Mouse (Mus musculus) heart, embryonic 11.5 days (tissue): ENCODE data around the gene Hist1h2bc. TPM values are rescaled to one million over a fixed set of nuclear protein-coding genes. Genes with fewer than 3 reads are reported as not detected.

Experiments
- ATAC-seq: fragments of 200-750 bp; cut with Nextera tagmentation; replicated peaks from 2 replicates; pipeline ENCODE4 v1.8.0; 2017; ENCODE audit warnings: moderate library complexity; ENCODE audit not compliant: insufficient number of reproducible peaks, low FRiP score, low TSS enrichment
- H3K27ac ChIP-seq: fragments of 300-500 bp; sonication (generic); 2 replicates; pipeline ENCODE4 v1.5.1; 2014; ENCODE audit warnings: mild to moderate bottlenecking, low read depth, low read length
- H3K27me3 ChIP-seq: fragments of 300-500 bp; sonication (generic); 2 replicates; pipeline ENCODE4 v1.6.1; 2014; ENCODE audit warnings: mild to moderate bottlenecking, low read length, mixed read lengths; ENCODE audit not compliant: control insufficient read depth, insufficient read depth
- H3K36me3 ChIP-seq: fragments of 300-500 bp; sonication (generic); 2 replicates; pipeline ENCODE4 v1.6.1; 2014; ENCODE audit warnings: mild to moderate bottlenecking, low read length, moderate library complexity, mixed read lengths; ENCODE audit not compliant: control insufficient read depth, insufficient read depth
- H3K4me1 ChIP-seq: fragments of 300-500 bp; sonication (generic); 2 replicates; pipeline ENCODE4 v1.6.1; 2014; ENCODE audit warnings: low read length; ENCODE audit not compliant: control insufficient read depth, insufficient read depth
- H3K4me2 ChIP-seq: fragments of 300-500 bp; sonication (generic); 2 replicates; pipeline ENCODE4 v1.6.1; 2014; ENCODE audit warnings: mild to moderate bottlenecking, moderate library complexity
- H3K4me3 ChIP-seq: fragments of 300-500 bp; sonication (generic); 2 replicates; pipeline ENCODE4 v1.5.1; 2014; ENCODE audit warnings: low read depth, low read length
- H3K9ac ChIP-seq: fragments of 300-500 bp; sonication (generic); 2 replicates; pipeline ENCODE4 v1.6.1; 2014; ENCODE audit warnings: mild to moderate bottlenecking, low read depth, low read length, moderate library complexity
- H3K9me3 ChIP-seq: fragments of 300-500 bp; sonication (generic); replicated peaks from 2 replicates; pipeline ENCODE4 v1.6.1; 2016; ENCODE audit warnings: low read length; ENCODE audit not compliant: control insufficient read depth
- WGBS: fragments of 180-500 bp; shearing (Covaris S2); extraction: QIAGEN DNeasy Blood & Tissue Kit; methylation state at CpG from one replicate; pipeline ENCODE4 v1.1.7; 2014; ENCODE audit not compliant: insufficient replicate concordance; 5-methylcytosine and 5-hydroxymethylcytosine counted together
- polyA plus RNA-seq: library from polyadenylated mRNA; unstranded; fragments of >200 nt; fragmentation: Nextera tagmentation; extraction: Ambion mirVana; gene quantifications from 2 replicates; pipeline ENCODE4 v1.2.1, GENCODE M21; 2014

Gene Hist1h2bc
- polyA plus RNA-seq, 1 experiment from 2014 or later: 31.3 TPM

GRCm38 (mm10) chr13:23732156-23732804 is 48.3 kb downstream of the Hist1h2bc start:
- Histone ChIP-seq H3K4me2 (no peak overlapping the region), H3K27me3 (no peaks in the 10 kb centered on the region), H3K27ac (no peak overlapping the region), H3K4me1 (0 out of 2 replicates have a peak, but pooled peaks cover 6% of the 10 kb centered on the region), H3K9ac (no peak overlapping the region), H3K4me3 (no peak overlapping the region), H3K36me3 (no peaks in the 10 kb centered on the region), H3K9me3 (no peaks in the 10 kb centered on the region)
- ATAC-seq: no peak
- WGBS: 23% methylated on average over 8 of the region's 8 CpGs

- Histone ChIP-seq H3K4me1 (peaks cover 4% of the 10 kb centered on the region; the same call in 1 of the 2 replicates), H3K27me3 (no peaks in the 10 kb centered on the region), H3K9me3 (no peaks in the 10 kb centered on the region), H3K36me3 (no peaks in the 10 kb centered on the region), H3K9ac (no peak overlapping the region), H3K4me2 (no peak overlapping the region), H3K27ac (no peak overlapping the region), H3K4me3 (no peak overlapping the region)
- ATAC-seq: no peak
- WGBS: 83% methylated on average over 5 of the region's 5 CpGs
Observed at GRCm38 (mm10) chr13:23737091-23737490, 53.1 kb downstream of the Hist1h2bc start.

DNA sequence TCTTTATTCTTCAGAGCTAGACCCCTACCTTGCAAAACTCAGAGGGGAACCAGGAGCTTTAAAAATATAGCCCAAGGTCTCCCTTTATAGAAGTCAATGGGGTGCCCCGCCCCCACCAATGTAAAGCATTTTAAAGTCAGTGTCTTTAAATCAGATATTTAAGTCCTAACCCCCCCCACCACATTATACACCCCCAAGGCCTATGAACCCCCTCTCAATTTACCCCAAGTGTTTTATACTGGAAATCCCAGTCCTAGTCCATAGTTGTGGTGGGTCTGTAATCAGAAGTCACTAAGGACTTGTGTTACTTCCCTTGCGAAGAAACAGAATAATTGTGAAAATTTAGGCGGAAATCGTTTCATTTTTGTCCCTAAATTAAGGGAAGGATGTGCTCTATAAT is 54.0 kb downstream of the Hist1h2bc start:
- H3K4me2 ChIP-seq: peak overlapping the region; percentile 95
- H3K27me3 ChIP-seq: no peaks in the 10 kb centered on the region
- H3K9me3 ChIP-seq: no peaks in the 10 kb centered on the region
- peak overlapping the region; percentile 69 for H3K4me3 ChIP-seq
- H3K9ac ChIP-seq: peak overlapping the region; percentile 96
- peaks cover 4% of the 10 kb centered on the region; the same call in 1 of the 2 replicates for H3K4me1 ChIP-seq
- ATAC-seq: no peak
- H3K36me3 ChIP-seq: no peaks in the 10 kb centered on the region
- 22% methylated on average over 4 of the region's 4 CpGs for WGBS
- peak overlapping the region; percentile 100 for H3K27ac ChIP-seq

- Histone ChIP-seq H3K4me3 (peak within 1 kb of the TSS; percentile 69), H3K36me3 (no peaks in the 10 kb centered on the region), H3K4me2 (peak within 1 kb of the TSS; percentile 95), H3K9me3 (no peaks in the 10 kb centered on the region), H3K27ac (peak within 1 kb of the TSS; percentile 100), H3K9ac (peak within 1 kb of the TSS; percentile 96), H3K27me3 (no peaks in the 10 kb centered on the region), H3K4me1 (peaks cover 4% of the 10 kb centered on the region; the same call in 1 of the 2 replicates)
- WGBS: 0% methylated on average over 34 of the region's 38 CpGs
- ATAC-seq: peak; percentile 93
Observed at GRCm38 (mm10) chr13:23738677-23739068, 54.7 kb downstream of the Hist1h2bc start, which contains the start of gene Hist1h1c. Gene Hist1h1c, plus strand, starts transcription at chr13:23738808.

- Histone ChIP-seq H3K4me3 (peak overlapping the region; percentile 69), H3K9me3 (no peaks in the 10 kb centered on the region), H3K27me3 (no peaks in the 10 kb centered on the region), H3K9ac (peak overlapping the region; percentile 96), H3K4me2 (peak overlapping the region; percentile 95), H3K36me3 (no peaks in the 10 kb centered on the region), H3K27ac (peak overlapping the region; percentile 100), H3K4me1 (peaks cover 4% of the 10 kb centered on the region; the same call in 1 of the 2 replicates)
- ATAC-seq: peak; percentile 82
- WGBS: under 1% methylated on average over 39 of the region's 39 CpGs
Observed at GRCm38 (mm10) chr13:23739069-23739921, 55.3 kb downstream of the Hist1h2bc start.

DNA sequence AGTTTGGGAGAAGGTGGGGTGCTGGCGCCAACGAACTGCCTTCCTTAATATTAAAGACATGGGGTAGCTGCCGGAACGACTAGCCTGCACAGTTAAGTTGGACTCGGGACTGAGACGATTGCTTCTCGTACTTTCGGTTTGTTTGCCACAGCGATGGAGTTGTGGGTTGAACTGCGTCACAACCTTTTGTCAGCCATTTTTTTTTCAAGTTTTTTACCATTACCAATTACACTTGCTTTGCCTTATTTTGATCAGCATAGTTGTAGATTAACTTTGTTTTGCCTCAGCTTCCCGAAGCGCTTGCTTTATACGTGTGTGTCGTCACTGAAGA is 55.9 kb downstream of the Hist1h2bc start:
- peaks cover 4% of the 10 kb centered on the region; the same call in 1 of the 2 replicates for H3K4me1 ChIP-seq
- peak overlapping the region; percentile 69 for H3K4me3 ChIP-seq
- H3K9ac ChIP-seq: peak overlapping the region; percentile 96
- no peaks in the 10 kb centered on the region for H3K36me3 ChIP-seq
- WGBS: 1% methylated on average over 14 of the region's 14 CpGs
- ATAC-seq: no peak
- peak overlapping the region; percentile 95 for H3K4me2 ChIP-seq
- peak overlapping the region; percentile 100 for H3K27ac ChIP-seq
- no peaks in the 10 kb centered on the region for H3K27me3 ChIP-seq
- H3K9me3 ChIP-seq: no peaks in the 10 kb centered on the region

- H3K27me3 ChIP-seq: no peaks in the 10 kb centered on the region
Observed at GRCm38 (mm10) chr13:23740256-23740840, 56.3 kb downstream of the Hist1h2bc start.

GRCm38 (mm10) chr13:23740910-23741309 is 56.9 kb downstream of the Hist1h2bc start:
- ATAC-seq: no peak
- Histone ChIP-seq H3K4me2 (peak overlapping the region; percentile 95), H3K27me3 (no peaks in the 10 kb centered on the region), H3K9me3 (no peaks in the 10 kb centered on the region), H3K4me1 (peaks cover 4% of the 10 kb centered on the region; the same call in 1 of the 2 replicates), H3K36me3 (no peaks in the 10 kb centered on the region), H3K4me3 (0 out of 2 replicates have a peak overlapping the region, but pooled peaks have one; percentile 69), H3K9ac (peak overlapping the region; percentile 96; the same call in 1 of the 2 replicates), H3K27ac (peak overlapping the region; percentile 100)
- WGBS: 53% methylated on average over 5 of the region's 5 CpGs

More at GRCm38 (mm10) chr13:23740256-23740840, 56.3 kb downstream of the Hist1h2bc start:
- H3K9me3 ChIP-seq: no peaks in the 10 kb centered on the region
- peak overlapping the region; percentile 69 for H3K4me3 ChIP-seq
- peaks cover 4% of the 10 kb centered on the region; the same call in 1 of the 2 replicates for H3K4me1 ChIP-seq
- WGBS: 29% methylated on average over 13 of the region's 13 CpGs
- no peaks in the 10 kb centered on the region for H3K36me3 ChIP-seq
- H3K9ac ChIP-seq: peak overlapping the region; percentile 96
- no peak for ATAC-seq
- H3K27ac ChIP-seq: peak overlapping the region; percentile 100
- peak overlapping the region; percentile 95 for H3K4me2 ChIP-seq
